Mouse (Mus musculus) ES-E14 (cell line): ENCODE results near the gene H1fx.

ENCODE experiments used
- MAFK ChIP-seq: IDR thresholded peaks from 2 replicates; pipeline ENCODE4 v1.6.1; 2014; ENCODE audit warnings: mild to moderate bottlenecking, low read depth, low read length, inconsistent platforms; ENCODE audit not compliant: insufficient read depth
- ZC3H11A ChIP-seq: IDR thresholded peaks from 2 replicates; pipeline ENCODE4 v1.6.1; 2012; ENCODE audit warnings: low read depth, mild to moderate bottlenecking, inconsistent platforms, low read length, borderline replicate concordance
- ZNF384 ChIP-seq: IDR thresholded peaks from 2 replicates; pipeline ENCODE4 v1.6.1; 2012; ENCODE audit warnings: low read depth, low read length, inconsistent platforms

DNA sequence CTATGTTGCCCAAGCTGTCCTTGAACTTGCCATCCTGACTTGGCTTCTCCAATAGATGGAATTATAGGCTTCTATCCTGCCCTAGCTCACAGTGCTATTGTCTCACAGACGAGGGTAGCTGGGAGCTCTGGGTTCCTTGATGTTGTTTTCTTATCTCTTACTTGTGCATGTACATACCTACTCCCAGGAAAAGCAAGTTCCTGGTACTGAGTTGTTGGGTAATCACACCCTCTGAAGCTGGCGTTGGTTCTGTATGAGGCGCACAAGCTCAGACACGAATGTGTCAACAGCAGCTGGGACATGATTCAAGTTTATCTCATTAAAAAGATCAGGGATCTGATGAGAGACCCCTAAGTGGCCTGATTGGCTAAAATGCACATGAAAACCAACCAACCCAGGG, 22.0 kb upstream of the H1fx start:
- TF ChIP-seq ZC3H11A (no peak), ZNF384 (no peak), MAFK (no peak)
